Mouse (Mus musculus) layer of hippocampus, postnatal 36 days (tissue): ENCODE measurements around the gene Efs. TPM values are rescaled to one million over a fixed set of nuclear protein-coding genes. Genes with fewer than 3 reads are reported as not detected.

ENCODE experiments used
- DNase-seq, 2 experiments: peaks; one replicate each; pipeline ENCODE4 v3.0.0; 2022
- microRNA-seq, 2 experiments: library from miRNA; unstranded; fragments of <30 nt; microRNA quantifications; one replicate each; pipeline ENCODE4 v1.2.0; 2021
- total RNA-seq, 2 experiments: library from RNA; stranded (reverse); gene quantifications; 2 replicates each; pipeline ENCODE4 v1.2.3; 2021

The Efs gene
- total RNA-seq, 2 experiments from 2014 or later = 10.3 to 11.7 TPM

- no peak for DNase-seq
Observed at GRCm38 (mm10) chr14:54868026-54868425, 57.9 kb downstream of the Efs start.

GRCm38 (mm10) chr14:54866936-54867335, 59.0 kb downstream of the Efs start:
- DNase-seq = no peak

Small RNA genes lying within 50 kb of the gene (microRNA-seq; reads per million reads assigned to microRNA genes)
- gene Mir208a = 0.30 to 0.63 reads per million in 2 experiments
- 1.3 to 1.8 reads per million in 2 experiments for gene Mir208b

Other genes with a start within 250 kb of the Efs start
- 10 to 100 TPM; 24.0 to 26.3 TPM for gene 1700123O20Rik, start 239.9 kb downstream of the Efs start, total RNA-seq
- 100 to 1,000 TPM; 210 to 242 TPM for gene Acin1, start 239.2 kb downstream of the Efs start, total RNA-seq
- not detected for gene Gm29776, start 227.3 kb downstream of the Efs start, total RNA-seq
- not detected for gene Cebpe, start 214.0 kb downstream of the Efs start, total RNA-seq
- 10 to 100 TPM; 49.1 to 50.1 TPM for gene Slc7a8, start 144.2 kb downstream of the Efs start, total RNA-seq
- not detected for gene Rnf212b, start 112.0 kb downstream of the Efs start, total RNA-seq
- 10 to 100 TPM; 21.2 to 25.8 TPM for gene Homez, start 55.2 kb downstream of the Efs start, total RNA-seq
- 10 to 100 TPM; 17.9 to 20.7 TPM for gene Ppp1r3e, start 48.6 kb downstream of the Efs start, total RNA-seq
- gene Bcl2l2, start 42.7 kb downstream of the Efs start, total RNA-seq = 100 to 1,000 TPM; 120 to 126 TPM
- 10 to 100 TPM in 1 of 2 experiments, 1 to 10 TPM in 1; 7.5 to 14.5 TPM for gene Gm20521, start 42.7 kb downstream of the Efs start, total RNA-seq
- 100 to 1,000 TPM; 231 to 275 TPM for gene Pabpn1, start 33.6 kb downstream of the Efs start, total RNA-seq
- 100 to 1,000 TPM; 661 to 670 TPM for gene Slc22a17, start 13.0 kb downstream of the Efs start, total RNA-seq
- gene Il25, start 6.6 kb upstream of the Efs start, total RNA-seq = not detected
- 10 to 100 TPM; 70.3 to 80.4 TPM for gene Cmtm5, start 10.1 kb upstream of the Efs start, total RNA-seq
- 1 to 10 TPM; 1.1 to 2.3 TPM for gene Myh6, start 40.8 kb upstream of the Efs start, total RNA-seq
- not detected for gene Gm17428, start 50.8 kb upstream of the Efs start, total RNA-seq
- gene Myh7, start 68.5 kb upstream of the Efs start, total RNA-seq = 1 to 10 TPM; 7.9 to 9.2 TPM
- gene Ngdn, start 89.3 kb upstream of the Efs start, total RNA-seq = 10 to 100 TPM; 30.7 to 33.8 TPM
- gene Zfhx2, start 166.2 kb upstream of the Efs start, total RNA-seq = 10 to 100 TPM; 52.0 to 64.3 TPM
- 10 to 100 TPM; 18.2 to 19.6 TPM for gene Thtpa, start 168.7 kb upstream of the Efs start, total RNA-seq
- gene Ap1g2, start 180.5 kb upstream of the Efs start, total RNA-seq = 10 to 100 TPM; 17.4 to 19.2 TPM
- gene Jph4, start 190.8 kb upstream of the Efs start, total RNA-seq = 100 to 1,000 TPM; 447 to 471 TPM